Mouse (Mus musculus) brain, embryonic 14.5 days (tissue): Measurements from ENCODE around the gene Lzic.

Source experiments
- CTCF ChIP-seq: fragments of 200-500 bp; IDR thresholded peaks from 2 replicates; pipeline ENCODE4 v1.5.1; 2012; ENCODE audit warnings: inconsistent platforms, mild to moderate bottlenecking, moderate library complexity, borderline replicate concordance; ENCODE audit not compliant: insufficient read depth, insufficient read length; ENCODE audit errors: extremely low read depth
- POLR2A ChIP-seq: fragments of 200-500 bp; IDR thresholded peaks from 2 replicates; pipeline ENCODE4 v1.6.1; 2012; ENCODE audit warnings: mild to moderate bottlenecking, inconsistent platforms, borderline replicate concordance; ENCODE audit not compliant: poor library complexity, insufficient read depth, insufficient read length, severe bottlenecking; ENCODE audit errors: extremely low read depth

GRCm38 (mm10) chr4:149498901-149499300, 13.9 kb downstream of the Lzic start:
- TF ChIP-seq POLR2A (no peak), CTCF (no peak)
